Mouse (Mus musculus) urinary bladder, postnatal 0 days (tissue): ENCODE data around the gene Dsn1. TPM values are rescaled to one million over a fixed set of nuclear protein-coding genes. Genes with fewer than 3 reads are reported as not detected.

ENCODE experiments used
- polyA plus RNA-seq: library from polyadenylated mRNA; unstranded; fragments of >200 nt; fragmentation: Nextera tagmentation; extraction: Ambion mirVana; gene quantifications from 2 replicates; pipeline ENCODE4 v1.2.1, GENCODE M21; 2015

Gene Dsn1
- 11.0 and 13.2 TPM in 2 replicates for polyA plus RNA-seq

DNA sequence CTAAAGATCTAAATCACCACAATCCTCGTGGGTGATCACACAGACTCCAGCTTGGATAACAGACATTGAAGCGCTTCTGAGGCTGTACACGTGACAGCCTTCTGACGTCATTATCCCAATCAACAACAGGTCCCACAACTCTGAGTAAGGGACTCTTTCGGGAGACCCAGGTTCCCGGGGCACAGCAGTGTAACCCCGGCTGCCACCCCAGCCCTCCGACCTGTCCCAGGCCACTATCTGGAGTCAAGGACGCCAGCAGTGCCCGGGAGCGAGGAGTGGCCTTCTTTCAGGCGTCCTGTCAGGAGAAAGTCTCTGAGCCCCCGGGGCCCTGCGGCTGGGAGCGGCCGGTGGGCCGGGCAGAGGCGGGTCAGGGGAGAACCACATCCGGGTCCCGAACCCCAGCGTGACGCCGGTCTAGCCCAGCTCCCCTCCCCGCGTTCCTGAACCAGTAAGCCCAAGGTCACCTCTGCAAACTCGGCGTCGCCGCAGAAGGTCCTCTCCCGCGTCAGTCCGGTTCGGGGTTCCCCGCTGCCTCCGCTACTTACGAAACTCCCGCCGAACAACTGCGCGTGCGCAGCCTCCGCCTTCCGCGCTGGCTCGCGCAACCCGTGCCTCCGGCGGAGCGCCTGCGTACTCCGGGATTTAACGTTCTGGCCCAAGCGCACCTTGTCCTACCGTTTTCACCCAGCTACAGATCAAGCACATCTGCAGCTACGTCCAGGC lies at the start of gene Dsn1:
Gene Dsn1, minus strand, starts transcription at position 644 of the 723 bp plus-strand sequence.

GRCm38 (mm10) chr2:156991470-156992319 lies 15.3 kb downstream of the Dsn1 start, which contains the start of gene Ndrg3:
Ndrg3 (minus strand) TSS chr2:156992056.

Other genes starting within 250 kb of the Dsn1 start
- gene Myl9, start 231.7 kb downstream of the Dsn1 start, polyA plus RNA-seq: 8,101 and 8,339 TPM in 2 replicates
- gene Tgif2, start 167.1 kb downstream of the Dsn1 start, polyA plus RNA-seq: 9.8 and 10.8 TPM in 2 replicates
- 3.1 and 3.8 TPM in 2 replicates for gene 4930518I15Rik, start 149.2 kb downstream of the Dsn1 start, polyA plus RNA-seq
- gene Rab5if, start 144.0 kb downstream of the Dsn1 start, polyA plus RNA-seq: 202 and 206 TPM in 2 replicates
- 0.08 and 0.22 TPM in 2 replicates for gene Sla2, start 120.0 kb downstream of the Dsn1 start, polyA plus RNA-seq
- 20.1 and 20.9 TPM in 2 replicates for gene Ndrg3, start 15.1 kb downstream of the Dsn1 start, polyA plus RNA-seq
- 2.3 and 2.4 TPM in 2 replicates for gene Soga1, start 72.1 kb upstream of the Dsn1 start, polyA plus RNA-seq
- not detected in 2 replicates for gene Tldc2, start 79.9 kb upstream of the Dsn1 start, polyA plus RNA-seq
- 20.3 and 22.1 TPM in 2 replicates for gene Samhd1, start 128.1 kb upstream of the Dsn1 start, polyA plus RNA-seq
- gene Rbl1, start 197.4 kb upstream of the Dsn1 start, polyA plus RNA-seq: 9.2 and 13.2 TPM in 2 replicates